Mouse (Mus musculus) bone marrow macrophage, adult 2 months (primary cell): ENCODE data around the gene Defb13.

Experiments used
- CTCF ChIP-seq: IDR thresholded peaks from 2 replicates; pipeline ENCODE4 v1.5.1; 2012; ENCODE audit warnings: low read depth, mild to moderate bottlenecking, low read length, moderate library complexity
- POLR2A ChIP-seq: IDR thresholded peaks from 2 replicates; pipeline ENCODE4 v1.6.1; 2012; ENCODE audit warnings: mild to moderate bottlenecking, low read depth, low read length, borderline replicate concordance

GRCm38 (mm10) chr8:21946462-21946861, at the start of gene Defb13:
- TF ChIP-seq CTCF (no peak), POLR2A (no peak)
